Mouse (Mus musculus) hindbrain, embryonic 16.5 days (tissue): Measurements from ENCODE around the gene Mrpl42. TPM values are rescaled to one million over a fixed set of nuclear protein-coding genes. Genes with fewer than 3 reads are reported as not detected.
A peak's percentile ranks its signal among the peaks of the same experiment; 100 is the strongest.

Source experiments
- ATAC-seq: fragments of 200-750 bp; cut with Nextera tagmentation; 2 replicates; pipeline ENCODE4 v1.8.0; 2017; ENCODE audit warnings: moderate TSS enrichment, moderate library complexity
- H3K27ac ChIP-seq: fragments of 300-500 bp; sonication (generic); 2 replicates; pipeline ENCODE4 v1.5.1; 2014; ENCODE audit warnings: low read depth, mild to moderate bottlenecking, control low read depth, low read length, moderate library complexity
- H3K27me3 ChIP-seq: fragments of 300-500 bp; sonication (generic); replicated peaks from 2 replicates; pipeline ENCODE4 v1.6.1; 2014; ENCODE audit warnings: low read length; ENCODE audit not compliant: control insufficient read depth, insufficient read depth
- H3K36me3 ChIP-seq: fragments of 300-500 bp; sonication (generic); 2 replicates; pipeline ENCODE4 v1.6.1; 2014; ENCODE audit warnings: mild to moderate bottlenecking, low read length, moderate library complexity, mixed read lengths; ENCODE audit not compliant: control insufficient read depth, insufficient read depth
- H3K4me1 ChIP-seq: fragments of 300-500 bp; sonication (generic); 2 replicates; pipeline ENCODE4 v1.6.1; 2014; ENCODE audit warnings: low read depth, low read length; ENCODE audit not compliant: control insufficient read depth, insufficient read depth
- H3K4me2 ChIP-seq: fragments of 300-500 bp; sonication (generic); 2 replicates; pipeline ENCODE4 v1.6.1; 2014; ENCODE audit warnings: mild to moderate bottlenecking, low read length, control low read depth, moderate library complexity
- H3K4me3 ChIP-seq: fragments of 300-500 bp; sonication (generic); 2 replicates; pipeline ENCODE4 v1.5.1; 2014; ENCODE audit warnings: mild to moderate bottlenecking, low read length, control low read depth, moderate library complexity
- H3K9ac ChIP-seq: fragments of 300-500 bp; sonication (generic); 2 replicates; pipeline ENCODE4 v1.6.1; 2014; ENCODE audit warnings: low read depth, mild to moderate bottlenecking, control low read depth, low read length, moderate library complexity
- H3K9me3 ChIP-seq: fragments of 300-500 bp; sonication (generic); 2 replicates; pipeline ENCODE4 v1.6.1; 2014; ENCODE audit warnings: mild to moderate bottlenecking, low read length, moderate library complexity; ENCODE audit not compliant: control insufficient read depth
- WGBS: fragments of 180-500 bp; shearing (Covaris S2); extraction: QIAGEN DNeasy Blood & Tissue Kit; methylation state at CpG from one replicate; pipeline ENCODE4 v1.1.7; 2014; 5-methylcytosine and 5-hydroxymethylcytosine counted together
- polyA plus RNA-seq: library from polyadenylated mRNA; unstranded; fragments of >200 nt; fragmentation: Nextera tagmentation; extraction: Ambion mirVana; gene quantifications from 2 replicates; pipeline ENCODE4 v1.2.1, GENCODE M21; 2015

Gene Mrpl42
- polyA plus RNA-seq, 1 experiment from 2014 or later: 270 TPM

DNA sequence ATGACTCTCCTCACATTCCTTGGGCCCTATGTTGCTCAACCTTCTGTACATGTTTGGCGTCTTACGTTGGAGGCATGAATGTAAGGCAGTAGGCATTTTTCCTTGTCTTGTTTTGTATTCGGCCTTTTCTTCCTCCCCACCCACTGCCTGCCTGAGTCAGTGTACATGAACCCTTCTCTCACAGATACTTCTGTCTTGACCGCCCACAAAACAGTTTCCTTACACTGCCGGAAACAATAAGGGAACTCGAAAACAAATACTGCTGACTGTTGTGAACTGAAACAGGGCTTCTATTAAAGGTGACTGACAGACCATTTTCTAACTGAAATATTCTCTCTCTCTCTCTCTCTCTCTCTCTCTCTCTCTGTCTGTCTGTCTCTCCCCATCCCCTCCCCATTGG, 7.1 kb upstream of the Mrpl42 start:
- Histone ChIP-seq H3K9ac (no peak overlapping the region), H3K36me3 (no peaks in the 10 kb centered on the region), H3K27me3 (no peaks in the 10 kb centered on the region), H3K4me2 (no peak overlapping the region), H3K4me3 (no peak overlapping the region), H3K27ac (no peak overlapping the region), H3K4me1 (no peaks in the 10 kb centered on the region), H3K9me3 (no peaks in the 10 kb centered on the region)
- 69% methylated on average over 6 of the region's 6 CpGs for WGBS
- ATAC-seq: no peak

DNA sequence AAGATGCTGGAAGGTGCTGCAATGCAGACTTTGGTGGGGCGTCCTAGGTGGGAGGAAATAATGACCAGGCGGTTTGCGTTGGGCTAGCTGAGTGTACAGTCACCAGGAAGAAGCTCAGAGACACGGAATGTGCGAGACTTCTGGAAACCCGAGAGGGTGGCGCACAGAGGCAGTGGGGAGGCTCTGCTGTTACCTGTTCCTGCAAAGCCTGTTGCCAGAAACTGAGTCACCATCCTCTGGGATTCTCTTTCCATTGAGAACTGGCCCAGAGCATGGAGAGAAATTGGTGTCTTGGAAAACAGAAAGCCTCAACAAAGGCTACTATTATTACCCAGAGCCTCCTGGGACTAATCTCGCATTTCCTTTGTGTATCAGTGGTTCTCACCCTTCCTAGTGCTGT, 6.4 kb upstream of the Mrpl42 start:
- H3K9ac ChIP-seq: no peak overlapping the region
- H3K9me3 ChIP-seq: no peaks in the 10 kb centered on the region
- H3K4me2 ChIP-seq: no peak overlapping the region
- no peaks in the 10 kb centered on the region for H3K27me3 ChIP-seq
- no peaks in the 10 kb centered on the region for H3K4me1 ChIP-seq
- no peaks in the 10 kb centered on the region for H3K36me3 ChIP-seq
- whole genome bisulfite sequencing: 95% methylated on average over 8 of the region's 8 CpGs
- no peak for ATAC-seq
- H3K4me3 ChIP-seq: no peak overlapping the region
- no peak overlapping the region for H3K27ac ChIP-seq

DNA sequence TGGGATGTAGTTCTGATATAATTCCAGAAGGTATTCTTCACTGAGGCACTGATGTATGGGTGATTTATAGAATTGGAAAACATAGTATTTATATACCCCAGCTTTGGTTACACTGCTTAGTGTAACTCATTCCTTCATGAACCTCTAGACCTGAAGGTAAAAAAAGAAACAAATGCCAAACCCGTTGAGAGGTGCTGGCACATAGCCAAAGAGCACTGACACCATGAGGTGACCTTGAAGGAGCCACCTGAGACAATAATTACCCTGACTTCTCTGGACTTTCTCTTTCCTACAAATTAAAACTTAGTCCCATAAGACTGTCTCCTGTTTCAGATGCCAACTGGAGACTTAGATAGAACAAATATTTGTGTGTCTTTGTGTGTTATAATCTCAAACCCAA, 2.6 kb upstream of the Mrpl42 start:
- H3K9me3 ChIP-seq: no peaks in the 10 kb centered on the region
- ATAC-seq: no peak

DNA sequence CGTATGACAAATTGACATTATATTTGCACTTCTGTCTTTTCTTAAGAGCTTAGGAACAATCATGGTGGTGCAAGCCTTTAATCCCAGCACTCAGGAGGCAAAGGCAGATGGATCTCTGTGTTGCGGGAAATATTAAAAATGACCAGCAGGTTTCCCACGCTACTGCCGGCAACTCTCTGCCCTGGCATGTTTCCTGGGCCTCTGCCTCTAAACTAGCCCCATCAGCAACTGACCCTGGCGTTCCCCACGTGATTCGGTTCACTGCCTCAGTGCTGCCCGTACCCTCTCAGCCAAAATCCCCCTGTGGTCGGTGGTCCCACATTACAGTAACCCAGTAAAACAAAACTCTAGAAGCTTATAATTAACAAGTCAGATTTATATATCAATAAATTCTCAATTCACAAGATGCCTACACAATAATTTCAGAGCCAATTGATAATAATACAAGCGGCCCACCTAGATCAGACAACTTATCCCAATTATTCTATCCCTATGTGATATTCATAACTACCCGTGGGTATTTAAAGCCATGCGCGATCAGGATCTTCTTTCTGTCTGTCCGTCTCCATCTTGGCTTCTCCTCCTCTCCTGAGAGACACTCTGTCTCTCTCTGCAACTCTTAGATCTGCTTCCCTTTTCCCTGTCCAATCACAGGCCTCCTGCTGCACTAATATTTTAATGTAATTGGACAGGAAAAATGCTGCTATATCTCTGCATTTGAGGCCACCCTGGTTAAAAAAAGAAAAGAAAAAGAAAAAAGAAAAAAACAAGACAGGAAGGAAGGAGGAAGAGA, 1.9 kb upstream of the Mrpl42 start:
- 81% methylated on average over 14 of the region's 14 CpGs for WGBS
- Histone ChIP-seq H3K27ac (no peak overlapping the region), H3K27me3 (no peaks in the 10 kb centered on the region), H3K4me2 (no peak overlapping the region), H3K9ac (no peak overlapping the region), H3K36me3 (no peaks in the 10 kb centered on the region), H3K9me3 (no peaks in the 10 kb centered on the region), H3K4me3 (no peak overlapping the region), H3K4me1 (peaks cover 9% of the 10 kb centered on the region)
- no peak for ATAC-seq

More for the DNA sequence above, 2.6 kb upstream of the Mrpl42 start:
- no peak overlapping the region for H3K4me2 ChIP-seq
- H3K27me3 ChIP-seq: no peaks in the 10 kb centered on the region
- H3K9ac ChIP-seq: no peak overlapping the region
- H3K27ac ChIP-seq: no peak overlapping the region
- H3K4me1 ChIP-seq: peaks cover 9% of the 10 kb centered on the region
- WGBS: 56% methylated on average over 1 of the region's 1 CpGs
- H3K36me3 ChIP-seq: no peaks in the 10 kb centered on the region
- H3K4me3 ChIP-seq: no peak overlapping the region

DNA sequence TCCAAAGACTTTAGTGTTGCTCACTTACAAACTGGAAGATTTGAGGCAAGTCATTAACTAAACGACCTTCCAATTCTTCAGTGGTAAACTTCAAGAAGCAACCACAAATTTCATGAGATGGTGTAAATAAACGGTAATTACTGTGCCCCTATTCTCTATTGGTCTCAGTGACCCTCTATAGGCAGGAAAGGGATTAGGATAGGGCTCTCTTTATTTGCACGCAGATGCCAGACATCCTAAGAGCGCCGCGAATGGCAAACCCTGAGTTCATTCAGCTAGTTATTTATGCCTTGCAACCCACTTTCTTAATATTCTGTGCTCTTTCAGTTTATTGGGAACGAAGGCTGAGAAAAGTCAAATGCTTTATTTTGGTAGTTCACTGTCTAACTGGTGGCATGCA, 707 bp downstream of the Mrpl42 start:
- WGBS: 3% methylated on average over 7 of the region's 7 CpGs
- Histone ChIP-seq H3K27ac (peak overlapping the region; percentile 88), H3K4me1 (peaks cover 9% of the 10 kb centered on the region), H3K9ac (peak overlapping the region; percentile 82), H3K4me2 (peak overlapping the region; percentile 69), H3K27me3 (no peaks in the 10 kb centered on the region), H3K9me3 (no peaks in the 10 kb centered on the region), H3K4me3 (peak overlapping the region; percentile 65), H3K36me3 (peaks cover 3% of the 10 kb centered on the region; the same call in 1 of the 2 replicates)
- ATAC-seq: peak; percentile 43; the same call in 1 of the 2 replicates

GRCm38 (mm10) chr10:95494268-95494667, 7.5 kb downstream of the Mrpl42 start:
- no peak overlapping the region for H3K9ac ChIP-seq
- no peaks in the 10 kb centered on the region for H3K4me1 ChIP-seq
- H3K9me3 ChIP-seq: no peaks in the 10 kb centered on the region
- no peak overlapping the region for H3K4me2 ChIP-seq
- H3K27ac ChIP-seq: no peak overlapping the region
- 91% methylated on average over 5 of the region's 5 CpGs for WGBS
- H3K36me3 ChIP-seq: peaks cover 46% of the 10 kb centered on the region
- H3K4me3 ChIP-seq: no peak overlapping the region
- no peaks in the 10 kb centered on the region for H3K27me3 ChIP-seq
- no peak for ATAC-seq

- Histone ChIP-seq H3K27me3 (no peaks in the 10 kb centered on the region), H3K36me3 (peaks cover 56% of the 10 kb centered on the region), H3K27ac (no peak overlapping the region), H3K9me3 (no peaks in the 10 kb centered on the region), H3K4me1 (no peaks in the 10 kb centered on the region), H3K4me2 (no peak overlapping the region), H3K9ac (no peak overlapping the region), H3K4me3 (no peak overlapping the region)
- WGBS: 82% methylated on average over 2 of the region's 2 CpGs
- ATAC-seq: no peak
Measured at GRCm38 (mm10) chr10:95489653-95490052, 12.1 kb downstream of the Mrpl42 start.

DNA sequence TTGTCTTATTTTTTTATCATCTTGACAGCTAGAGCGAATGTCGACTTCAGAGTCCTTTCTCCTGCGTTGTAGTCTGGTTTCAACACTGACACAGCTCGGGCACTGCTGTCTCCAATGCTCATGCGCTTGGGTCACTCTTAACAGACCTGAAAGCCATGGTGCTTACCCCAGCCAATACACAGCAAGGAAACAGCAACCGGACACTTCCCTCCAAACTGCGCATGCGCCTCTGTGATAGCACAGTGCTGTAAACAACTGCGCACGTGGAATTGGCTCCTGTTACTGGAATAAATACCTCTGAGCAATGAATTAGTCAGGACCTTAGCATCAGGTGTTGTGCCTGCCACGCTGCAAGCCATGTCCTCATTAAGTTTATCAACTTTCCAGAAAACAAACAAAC, 24.2 kb downstream of the Mrpl42 start:
- 85% methylated on average over 11 of the region's 11 CpGs for WGBS
- H3K27me3 ChIP-seq: no peaks in the 10 kb centered on the region
- no peaks in the 10 kb centered on the region for H3K9me3 ChIP-seq
- H3K27ac ChIP-seq: no peak overlapping the region
- no peak overlapping the region for H3K9ac ChIP-seq
- H3K4me3 ChIP-seq: no peak overlapping the region
- no peak overlapping the region for H3K4me2 ChIP-seq
- H3K36me3 ChIP-seq: peaks cover 9% of the 10 kb centered on the region; the same call in 1 of the 2 replicates
- H3K4me1 ChIP-seq: no peaks in the 10 kb centered on the region
- ATAC-seq: no peak

GRCm38 (mm10) chr10:95475923-95476322, 25.8 kb downstream of the Mrpl42 start:
- Histone ChIP-seq H3K27me3 (no peaks in the 10 kb centered on the region), H3K9ac (no peak overlapping the region), H3K36me3 (0 out of 2 replicates have a peak, but pooled peaks cover 2% of the 10 kb centered on the region), H3K4me3 (no peak overlapping the region), H3K4me2 (no peak overlapping the region), H3K9me3 (no peaks in the 10 kb centered on the region), H3K27ac (no peak overlapping the region), H3K4me1 (no peaks in the 10 kb centered on the region)
- WGBS: 13% methylated on average over 10 of the region's 10 CpGs
- peak; percentile 86 for ATAC-seq
